Mouse (Mus musculus): ENCODE measurements around the gene St3gal5. TPM values are rescaled to one million over a fixed set of nuclear protein-coding genes. Genes with fewer than 3 reads are reported as not detected.

The St3gal5 gene
- polyA plus RNA-seq, 1 experiment = 28.3 TPM

GRCm38 (mm10) chr6:72104534-72104933 is 7.1 kb downstream of the St3gal5 start:
- TF ChIP-seq POLR2A (IDR thresholded peaks at IDR 0.05; ENCODE audit: borderline replicate concordance, extremely low read depth, low read depth, low read length) (no peak), CTCF (IDR thresholded peaks at IDR 0.05; ENCODE audit: insufficient read depth, low read length) (no peak)
- H3K4me3 ChIP-seq (replicated peaks; ENCODE audit: extremely low read depth, low read depth, low read length) = no peak overlapping the region
- no peak for DNase-seq
- peaks cover 11% of the 10 kb centered on the region for H3K4me1 ChIP-seq (ENCODE audit: control insufficient read depth, insufficient read depth, low read length)
- WGBS = 34% methylated on average over 7 of the region's 7 CpGs

GRCm38 (mm10) chr6:72108941-72109892 is 11.8 kb downstream of the St3gal5 start:
- H3K4me1 ChIP-seq (ENCODE audit: control insufficient read depth, insufficient read depth, low read length) = peaks cover 13% of the 10 kb centered on the region
- TF ChIP-seq POLR2A (IDR thresholded peaks at IDR 0.05; ENCODE audit: borderline replicate concordance, extremely low read depth, low read depth, low read length) (no peak), CTCF (IDR thresholded peaks at IDR 0.05; ENCODE audit: insufficient read depth, low read length) (no peak)
- DNase-seq = peak; percentile 44
- WGBS = 45% methylated on average over 14 of the region's 14 CpGs
- no peak overlapping the region for H3K4me3 ChIP-seq (replicated peaks; ENCODE audit: extremely low read depth, low read depth, low read length)

- Histone ChIP-seq H3K4me1 (ENCODE audit: control insufficient read depth, insufficient read depth, low read length) (peaks cover 13% of the 10 kb centered on the region), H3K4me3 (replicated peaks; ENCODE audit: extremely low read depth, low read depth, low read length) (no peak overlapping the region)
- 76% methylated on average over 3 of the region's 3 CpGs for WGBS
- DNase-seq = no peak
- TF ChIP-seq CTCF (IDR thresholded peaks at IDR 0.05; ENCODE audit: insufficient read depth, low read length) (no peak), POLR2A (IDR thresholded peaks at IDR 0.05; ENCODE audit: borderline replicate concordance, extremely low read depth, low read depth, low read length) (no peak)
Measured at GRCm38 (mm10) chr6:72110577-72110976, 13.2 kb downstream of the St3gal5 start.

- no peak overlapping the region for H3K4me3 ChIP-seq (replicated peaks; ENCODE audit: extremely low read depth, low read depth, low read length)
- DNase-seq = no peak
- TF ChIP-seq POLR2A (IDR thresholded peaks at IDR 0.05; ENCODE audit: borderline replicate concordance, extremely low read depth, low read depth, low read length) (no peak), CTCF (IDR thresholded peaks at IDR 0.05; ENCODE audit: insufficient read depth, low read length) (no peak)
- peaks cover 13% of the 10 kb centered on the region for H3K4me1 ChIP-seq (ENCODE audit: control insufficient read depth, insufficient read depth, low read length)
- 51% methylated on average over 6 of the region's 6 CpGs for WGBS
Measured at GRCm38 (mm10) chr6:72112575-72112974, 15.2 kb downstream of the St3gal5 start.

GRCm38 (mm10) chr6:72113093-72113702 is 15.8 kb downstream of the St3gal5 start:
- Histone ChIP-seq H3K4me3 (replicated peaks; ENCODE audit: extremely low read depth, low read depth, low read length) (no peak overlapping the region), H3K4me1 (ENCODE audit: control insufficient read depth, insufficient read depth, low read length) (peaks cover 11% of the 10 kb centered on the region)
- no peak for DNase-seq
- 80% methylated on average over 2 of the region's 2 CpGs for WGBS
- TF ChIP-seq CTCF (IDR thresholded peaks at IDR 0.05; ENCODE audit: insufficient read depth, low read length) = no peak
- TF ChIP-seq POLR2A (IDR thresholded peaks at IDR 0.05; ENCODE audit: borderline replicate concordance, extremely low read depth, low read depth, low read length) = no peak

GRCm38 (mm10) chr6:72114902-72115301 is 17.5 kb downstream of the St3gal5 start:
- no peak for TF ChIP-seq POLR2A (IDR thresholded peaks at IDR 0.05; ENCODE audit: borderline replicate concordance, extremely low read depth, low read depth, low read length)
- TF ChIP-seq CTCF (IDR thresholded peaks at IDR 0.05; ENCODE audit: insufficient read depth, low read length) = no peak
- 60% methylated on average over 7 of the region's 7 CpGs for WGBS
- no peak for DNase-seq
- H3K4me3 ChIP-seq (replicated peaks; ENCODE audit: extremely low read depth, low read depth, low read length) = no peak overlapping the region
- 0 out of 2 replicates have a peak, but pooled peaks cover 2% of the 10 kb centered on the region for H3K4me1 ChIP-seq (ENCODE audit: control insufficient read depth, insufficient read depth, low read length)

- WGBS = 63% methylated on average over 8 of the region's 8 CpGs
- no peak for DNase-seq
- no peak overlapping the region for H3K4me3 ChIP-seq (replicated peaks; ENCODE audit: extremely low read depth, low read depth, low read length)
- TF ChIP-seq POLR2A (IDR thresholded peaks at IDR 0.05; ENCODE audit: borderline replicate concordance, extremely low read depth, low read depth, low read length) = no peak
- no peak for TF ChIP-seq CTCF (IDR thresholded peaks at IDR 0.05; ENCODE audit: insufficient read depth, low read length)
- 0 out of 2 replicates have a peak, but pooled peaks cover 2% of the 10 kb centered on the region for H3K4me1 ChIP-seq (ENCODE audit: control insufficient read depth, insufficient read depth, low read length)
Measured at GRCm38 (mm10) chr6:72117322-72117968, 20.1 kb downstream of the St3gal5 start.

GRCm38 (mm10) chr6:72119870-72120269 is 22.5 kb downstream of the St3gal5 start:
- peaks cover 4% of the 10 kb centered on the region; the same call in 1 of the 2 replicates for H3K4me1 ChIP-seq (ENCODE audit: control insufficient read depth, insufficient read depth, low read length)
- WGBS = 83% methylated on average over 1 of the region's 1 CpGs
- H3K4me3 ChIP-seq (replicated peaks; ENCODE audit: extremely low read depth, low read depth, low read length) = no peak overlapping the region
- no peak for TF ChIP-seq POLR2A (IDR thresholded peaks at IDR 0.05; ENCODE audit: borderline replicate concordance, extremely low read depth, low read depth, low read length)
- TF ChIP-seq CTCF (IDR thresholded peaks at IDR 0.05; ENCODE audit: insufficient read depth, low read length) = no peak
- DNase-seq = no peak

- peaks cover 4% of the 10 kb centered on the region; the same call in 1 of the 2 replicates for H3K4me1 ChIP-seq (ENCODE audit: control insufficient read depth, insufficient read depth, low read length)
- DNase-seq = no peak
- WGBS = 47% methylated on average over 3 of the region's 3 CpGs
- no peak for TF ChIP-seq CTCF (IDR thresholded peaks at IDR 0.05; ENCODE audit: insufficient read depth, low read length)
- TF ChIP-seq POLR2A (IDR thresholded peaks at IDR 0.05; ENCODE audit: borderline replicate concordance, extremely low read depth, low read depth, low read length) = no peak
- no peak overlapping the region for H3K4me3 ChIP-seq (replicated peaks; ENCODE audit: extremely low read depth, low read depth, low read length)
Measured at GRCm38 (mm10) chr6:72121301-72121700, 23.9 kb downstream of the St3gal5 start.
